Mouse (Mus musculus) liver, embryonic 11.5 days (tissue): Measurements from ENCODE around the gene Trpv2. TPM values are rescaled to one million over a fixed set of nuclear protein-coding genes. Genes with fewer than 3 reads are reported as not detected.

Experiments used
- ATAC-seq: fragments of 200-750 bp; cut with Nextera tagmentation; replicated peaks from 2 replicates; pipeline ENCODE4 v1.8.0; 2017; ENCODE audit warnings: moderate number of reproducible peaks, mild to moderate bottlenecking, moderate TSS enrichment, moderate library complexity; ENCODE audit not compliant: low FRiP score
- DNase-seq: peaks from one replicate; pipeline ENCODE4 v3.0.0-alpha.2; 2017; ENCODE audit warnings: low spot score
- H3K27ac ChIP-seq: fragments of 300-500 bp; sonication (generic); 2 replicates; pipeline ENCODE4 v1.5.1; 2014; ENCODE audit warnings: mild to moderate bottlenecking, low read depth, low read length, control low read depth
- H3K27me3 ChIP-seq: fragments of 300-500 bp; sonication (generic); replicated peaks from 2 replicates; pipeline ENCODE4 v1.6.1; 2014; ENCODE audit warnings: low read length, mixed read lengths; ENCODE audit not compliant: control insufficient read depth, insufficient read depth
- H3K36me3 ChIP-seq: fragments of 300-500 bp; sonication (generic); 2 replicates; pipeline ENCODE4 v1.6.1; 2014; ENCODE audit warnings: mild to moderate bottlenecking, low read length, moderate library complexity, mixed read lengths; ENCODE audit not compliant: control insufficient read depth, insufficient read depth
- H3K4me1 ChIP-seq: fragments of 300-500 bp; sonication (generic); replicated peaks from 2 replicates; pipeline ENCODE4 v1.6.1; 2014; ENCODE audit warnings: low read length, mixed read lengths; ENCODE audit not compliant: control insufficient read depth, insufficient read depth
- H3K4me2 ChIP-seq: fragments of 300-500 bp; sonication (generic); 2 replicates; pipeline ENCODE4 v1.6.1; 2014; ENCODE audit warnings: mild to moderate bottlenecking, control low read depth, moderate library complexity
- H3K4me3 ChIP-seq: fragments of 300-500 bp; sonication (generic); 2 replicates; pipeline ENCODE4 v1.5.1; 2014; ENCODE audit warnings: low read depth, low read length, control low read depth
- H3K9ac ChIP-seq: fragments of 300-500 bp; sonication (generic); 2 replicates; pipeline ENCODE4 v1.6.1; 2014; ENCODE audit warnings: low read depth, low read length, control low read depth
- H3K9me3 ChIP-seq: fragments of 300-500 bp; sonication (generic); 2 replicates; pipeline ENCODE4 v1.6.1; 2016; ENCODE audit warnings: low read length, inconsistent platforms, mixed read lengths; ENCODE audit not compliant: control insufficient read depth
- WGBS: fragments of 180-500 bp; shearing (Covaris S2); extraction: QIAGEN DNeasy Blood & Tissue Kit; methylation state at CpG from one replicate; pipeline ENCODE4 v1.1.7; 2014; 5-methylcytosine and 5-hydroxymethylcytosine counted together
- polyA plus RNA-seq: library from polyadenylated mRNA; unstranded; fragments of >200 nt; fragmentation: Nextera tagmentation; extraction: Ambion mirVana; gene quantifications from 2 replicates; pipeline ENCODE4 v1.2.1, GENCODE M21; 2014

Gene Trpv2
- polyA plus RNA-seq, 1 experiment from 2014 or later, result 10.9 TPM

GRCm38 (mm10) chr11:62543991-62544390 is 30.3 kb upstream of the Trpv2 start:
- H3K9ac ChIP-seq, result no peak overlapping the region
- WGBS, result 84% methylated on average over 3 of the region's 3 CpGs
- H3K27ac ChIP-seq, result no peak overlapping the region
- no peaks in the 10 kb centered on the region for H3K36me3 ChIP-seq
- H3K27me3 ChIP-seq, result 0 out of 2 replicates have a peak, but pooled peaks cover 2% of the 10 kb centered on the region
- H3K9me3 ChIP-seq, result no peaks in the 10 kb centered on the region
- H3K4me3 ChIP-seq, result no peak overlapping the region
- H3K4me2 ChIP-seq, result no peak overlapping the region
- DNase-seq (no peak), ATAC-seq (no peak)
- H3K4me1 ChIP-seq, result 0 out of 2 replicates have a peak, but pooled peaks cover 2% of the 10 kb centered on the region

GRCm38 (mm10) chr11:62549782-62550181 is 24.5 kb upstream of the Trpv2 start:
- Histone ChIP-seq H3K36me3 (peaks cover 9% of the 10 kb centered on the region), H3K4me1 (peaks cover 20% of the 10 kb centered on the region), H3K9ac (peak overlapping the region; percentile 85), H3K27ac (peak overlapping the region; percentile 91), H3K27me3 (no peaks in the 10 kb centered on the region), H3K4me3 (peak overlapping the region; percentile 67), H3K4me2 (peak overlapping the region; percentile 87), H3K9me3 (no peaks in the 10 kb centered on the region)
- DNase-seq, result no peak
- WGBS, result 19% methylated on average over 5 of the region's 5 CpGs
- no peak for ATAC-seq

- Histone ChIP-seq H3K27ac (peak overlapping the region; percentile 91), H3K9me3 (no peaks in the 10 kb centered on the region), H3K4me1 (peaks cover 24% of the 10 kb centered on the region), H3K9ac (peak overlapping the region; percentile 85), H3K4me2 (peak overlapping the region; percentile 87), H3K4me3 (peak overlapping the region; percentile 67), H3K27me3 (no peaks in the 10 kb centered on the region), H3K36me3 (peaks cover 10% of the 10 kb centered on the region)
- DNase-seq (no peak), ATAC-seq (peak; percentile 48)
- WGBS, result 1% methylated on average over 11 of the region's 11 CpGs
These were observed 24.0 kb upstream of the Trpv2 start for GRCm38 (mm10) chr11:62550227-62550685.

DNA sequence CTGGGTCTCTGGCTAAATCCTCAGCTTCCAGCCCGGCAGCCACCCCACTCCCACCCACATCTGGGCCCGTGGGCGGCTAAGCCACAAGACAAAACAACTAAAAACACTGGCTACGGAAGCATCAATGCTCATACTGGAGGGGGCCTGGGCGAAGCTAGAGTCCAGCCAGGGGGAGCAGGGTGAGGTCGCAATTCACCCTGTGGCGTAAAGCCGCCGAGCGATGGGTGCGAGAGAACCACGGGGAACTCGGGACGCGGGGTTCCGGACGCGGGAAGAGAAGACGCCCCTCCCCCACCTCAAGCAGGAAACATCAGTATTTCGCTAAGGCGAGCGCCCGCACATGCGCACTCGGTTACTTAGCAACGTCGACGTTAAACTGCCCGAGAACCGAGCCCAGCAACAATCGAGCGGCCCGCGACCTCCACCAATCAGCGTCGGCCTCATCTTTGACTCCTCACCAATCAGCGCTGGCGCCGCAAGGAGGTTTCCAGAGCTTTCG is 23.5 kb upstream of the Trpv2 start, which contains the start of gene Ubb:
Gene Ubb (plus strand): TSS at position 445 of the 499 bp plus-strand sequence.
- Histone ChIP-seq H3K9ac (peak within 1 kb of the TSS; percentile 85), H3K4me1 (peaks cover 26% of the 10 kb centered on the region), H3K36me3 (peaks cover 10% of the 10 kb centered on the region), H3K4me3 (peak within 1 kb of the TSS; percentile 67), H3K9me3 (no peaks in the 10 kb centered on the region), H3K4me2 (peak within 1 kb of the TSS; percentile 87), H3K27ac (peak within 1 kb of the TSS; percentile 91), H3K27me3 (no peaks in the 10 kb centered on the region)
- peak; percentile 95 for ATAC-seq
- under 1% methylated on average over 40 of the region's 40 CpGs for WGBS
- peak; percentile 94 for DNase-seq

- Histone ChIP-seq H3K9ac (peak overlapping the region; percentile 85), H3K36me3 (peaks cover 10% of the 10 kb centered on the region), H3K9me3 (no peaks in the 10 kb centered on the region), H3K4me2 (peak overlapping the region; percentile 87), H3K4me3 (peak overlapping the region; percentile 67), H3K27ac (peak overlapping the region; percentile 91), H3K4me1 (peaks cover 26% of the 10 kb centered on the region), H3K27me3 (no peaks in the 10 kb centered on the region)
- peak; percentile 93 for DNase-seq
- under 1% methylated on average over 58 of the region's 58 CpGs for WGBS
- peak; percentile 86 for ATAC-seq
These were observed 22.8 kb upstream of the Trpv2 start for GRCm38 (mm10) chr11:62551226-62552119.

- Histone ChIP-seq H3K27me3 (no peaks in the 10 kb centered on the region), H3K36me3 (peaks cover 10% of the 10 kb centered on the region), H3K27ac (no peak overlapping the region), H3K4me1 (peaks cover 26% of the 10 kb centered on the region), H3K4me2 (peak overlapping the region; percentile 85), H3K4me3 (peak overlapping the region; percentile 57), H3K9ac (peak overlapping the region; percentile 41), H3K9me3 (no peaks in the 10 kb centered on the region)
- DNase-seq, result no peak
- no peak for ATAC-seq
- WGBS, result 37% methylated on average over 1 of the region's 1 CpGs
These were observed 21.1 kb upstream of the Trpv2 start for GRCm38 (mm10) chr11:62553186-62553585.

DNA sequence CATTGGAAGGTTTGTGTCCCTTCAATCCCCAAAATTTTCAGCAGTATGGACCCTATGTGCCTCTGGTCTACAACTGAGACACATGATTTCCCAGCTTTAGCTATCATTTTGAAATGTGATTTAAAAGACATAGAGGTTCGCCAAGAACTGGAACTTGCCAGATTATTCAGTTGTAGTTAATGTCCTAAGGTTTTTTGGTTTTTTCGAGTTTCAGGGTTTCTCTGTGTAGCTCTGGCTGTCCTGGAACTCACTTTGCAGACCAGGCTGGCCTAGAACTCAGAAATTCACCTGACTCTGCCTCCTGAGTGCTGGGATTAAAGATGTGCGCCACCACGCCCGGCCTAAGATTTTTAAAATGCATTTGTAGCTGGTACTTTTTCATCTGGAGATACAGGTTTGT is 20.7 kb upstream of the Trpv2 start:
- peak overlapping the region; percentile 57 for H3K4me3 ChIP-seq
- no peak overlapping the region for H3K27ac ChIP-seq
- no peak for DNase-seq
- H3K4me2 ChIP-seq, result peak overlapping the region; percentile 85
- 78% methylated on average over 5 of the region's 5 CpGs for WGBS
- H3K4me1 ChIP-seq, result peaks cover 26% of the 10 kb centered on the region
- peaks cover 10% of the 10 kb centered on the region for H3K36me3 ChIP-seq
- no peaks in the 10 kb centered on the region for H3K27me3 ChIP-seq
- ATAC-seq, result no peak
- H3K9me3 ChIP-seq, result no peaks in the 10 kb centered on the region
- peak overlapping the region; percentile 30; the same call in 1 of the 2 replicates for H3K9ac ChIP-seq

DNA sequence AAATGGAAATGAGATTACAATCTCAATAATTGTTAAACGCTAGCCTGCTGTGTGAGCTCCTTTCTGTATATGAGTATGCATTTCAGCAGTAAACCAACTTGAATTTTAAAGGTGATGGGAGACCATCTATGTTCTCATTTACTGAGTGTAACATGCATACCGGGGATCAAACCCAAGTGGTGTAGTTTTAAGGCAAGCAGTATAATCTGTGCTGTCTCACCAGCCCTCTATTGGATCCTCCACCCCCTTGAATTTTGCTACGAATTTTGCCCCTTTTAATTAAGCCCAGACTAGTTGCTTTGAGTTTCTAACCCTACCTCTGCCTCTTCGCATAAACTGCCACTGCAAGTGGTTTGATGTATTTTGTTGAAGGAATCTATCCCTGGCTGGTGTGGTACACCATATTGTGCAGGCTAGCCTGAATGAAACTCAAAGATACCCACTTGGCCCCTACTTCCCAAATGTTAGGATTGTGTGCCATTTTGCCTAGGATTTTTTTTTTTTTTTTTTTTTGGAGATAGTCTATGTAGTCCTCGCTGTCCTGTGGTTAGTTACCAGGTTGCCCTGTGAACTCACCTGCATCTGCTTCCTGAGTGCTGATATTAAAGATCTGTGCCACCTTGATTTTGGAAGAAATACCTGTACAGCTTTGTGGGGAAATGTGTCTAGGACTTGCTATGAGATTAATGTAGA is 20.0 kb upstream of the Trpv2 start:
- no peak overlapping the region for H3K27ac ChIP-seq

More for the DNA sequence above, 20.0 kb upstream of the Trpv2 start:
- ATAC-seq (no peak), DNase-seq (no peak)
- peaks cover 10% of the 10 kb centered on the region for H3K36me3 ChIP-seq
- H3K9ac ChIP-seq, result peak overlapping the region; percentile 30; the same call in 1 of the 2 replicates
- H3K9me3 ChIP-seq, result no peaks in the 10 kb centered on the region
- peak overlapping the region; percentile 57 for H3K4me3 ChIP-seq
- H3K4me1 ChIP-seq, result peaks cover 26% of the 10 kb centered on the region
- H3K27me3 ChIP-seq, result no peaks in the 10 kb centered on the region
- H3K4me2 ChIP-seq, result peak overlapping the region; percentile 85
- 76% methylated on average over 5 of the region's 5 CpGs for WGBS
